Mouse (Mus musculus) liver, embryonic 13.5 days (tissue): Measurements from ENCODE around the gene Hoxb2. TPM values are rescaled to one million over a fixed set of nuclear protein-coding genes. Genes with fewer than 3 reads are reported as not detected.

Source experiments
- ATAC-seq: fragments of 200-750 bp; cut with Nextera tagmentation; 2 replicates; pipeline ENCODE4 v1.8.0; 2017; ENCODE audit warnings: low read depth, mild to moderate bottlenecking, moderate number of reproducible peaks, moderate library complexity
- DNase-seq: peaks from one replicate; pipeline ENCODE4 v3.0.0; 2022
- H3K27ac ChIP-seq: fragments of 300-500 bp; sonication (generic); 2 replicates; pipeline ENCODE4 v1.5.1; 2015; ENCODE audit warnings: moderate library complexity, mild to moderate bottlenecking, inconsistent platforms
- H3K27me3 ChIP-seq: fragments of 300-500 bp; sonication (generic); 2 replicates; pipeline ENCODE4 v1.6.1; 2015; ENCODE audit warnings: mild to moderate bottlenecking, inconsistent platforms
- H3K36me3 ChIP-seq: fragments of 300-500 bp; sonication (generic); 2 replicates; pipeline ENCODE4 v1.6.1; 2015; ENCODE audit warnings: mild to moderate bottlenecking, inconsistent platforms
- H3K4me1 ChIP-seq: fragments of 300-500 bp; sonication (generic); replicated peaks from 2 replicates; pipeline ENCODE4 v1.6.1; 2015; ENCODE audit warnings: inconsistent platforms
- H3K4me2 ChIP-seq: fragments of 300-500 bp; sonication (generic); 2 replicates; pipeline ENCODE4 v1.6.1; 2015; ENCODE audit warnings: inconsistent platforms, mild to moderate bottlenecking, moderate library complexity
- H3K4me3 ChIP-seq: fragments of 300-500 bp; sonication (generic); replicated peaks from 2 replicates; pipeline ENCODE4 v1.5.1; 2015; ENCODE audit warnings: mild to moderate bottlenecking, inconsistent platforms
- H3K9ac ChIP-seq: fragments of 300-500 bp; sonication (generic); 2 replicates; pipeline ENCODE4 v1.6.1; 2015; ENCODE audit warnings: mild to moderate bottlenecking, inconsistent platforms
- H3K9me3 ChIP-seq: fragments of 300-500 bp; sonication (generic); replicated peaks from 2 replicates; pipeline ENCODE4 v1.6.1; 2016; ENCODE audit warnings: inconsistent platforms
- whole genome bisulfite sequencing: fragments of 180-500 bp; shearing (Covaris S2); methylation state at CpG from one replicate; pipeline ENCODE4 v1.1.7; 2015; ENCODE audit not compliant: insufficient replicate concordance; 5-methylcytosine and 5-hydroxymethylcytosine counted together
- polyA plus RNA-seq: library from polyadenylated mRNA; unstranded; fragments of >200 nt; fragmentation: Nextera tagmentation; extraction: Ambion mirVana; gene quantifications from 2 replicates; pipeline ENCODE4 v1.2.1, GENCODE M21; 2015

The Hoxb2 gene
- polyA plus RNA-seq, 1 experiment from 2014 or later = 1.7 TPM

- no peaks in the 10 kb centered on the region for H3K4me1 ChIP-seq
- H3K4me3 ChIP-seq = no peak overlapping the region
- WGBS = 42% methylated on average over 22 of the region's 22 CpGs
- no peak for DNase-seq
- H3K27me3 ChIP-seq = peaks cover 96% of the 10 kb centered on the region
- 0 out of 2 replicates have a peak overlapping the region, but pooled peaks have one; percentile 13 for H3K9ac ChIP-seq
- peak overlapping the region; percentile 23; the same call in 1 of the 2 replicates for H3K4me2 ChIP-seq
- ATAC-seq = no peak
- H3K9me3 ChIP-seq = no peaks in the 10 kb centered on the region
- H3K27ac ChIP-seq = no peak overlapping the region
- H3K36me3 ChIP-seq = no peaks in the 10 kb centered on the region
These were observed 24.5 kb upstream of the Hoxb2 start for GRCm38 (mm10) chr11:96325747-96326212.

- no peak overlapping the region for H3K9ac ChIP-seq
- peaks cover 97% of the 10 kb centered on the region for H3K27me3 ChIP-seq
- no peak overlapping the region for H3K4me3 ChIP-seq
- DNase-seq (no peak), ATAC-seq (no peak)
- WGBS = 33% methylated on average over 12 of the region's 12 CpGs
- H3K27ac ChIP-seq = no peak overlapping the region
- H3K9me3 ChIP-seq = no peaks in the 10 kb centered on the region
- H3K4me1 ChIP-seq = 0 out of 2 replicates have a peak, but pooled peaks cover under 1% of the 10 kb centered on the region
- H3K4me2 ChIP-seq = no peak overlapping the region
- H3K36me3 ChIP-seq = no peaks in the 10 kb centered on the region
These were observed 23.6 kb upstream of the Hoxb2 start for GRCm38 (mm10) chr11:96326705-96327104.

GRCm38 (mm10) chr11:96327122-96327521 lies 23.2 kb upstream of the Hoxb2 start:
- no peak overlapping the region for H3K27ac ChIP-seq
- H3K27me3 ChIP-seq = peaks cover 97% of the 10 kb centered on the region
- H3K4me2 ChIP-seq = no peak overlapping the region
- 0 out of 2 replicates have a peak, but pooled peaks cover 4% of the 10 kb centered on the region for H3K4me1 ChIP-seq
- no peak for ATAC-seq
- no peak overlapping the region for H3K9ac ChIP-seq
- no peaks in the 10 kb centered on the region for H3K36me3 ChIP-seq
- WGBS = 43% methylated on average over 7 of the region's 7 CpGs
- DNase-seq = no peak
- H3K4me3 ChIP-seq = no peak overlapping the region
- no peaks in the 10 kb centered on the region for H3K9me3 ChIP-seq

- ATAC-seq = no peak
- Histone ChIP-seq H3K4me2 (no peak overlapping the region), H3K4me1 (0 out of 2 replicates have a peak, but pooled peaks cover 4% of the 10 kb centered on the region), H3K27ac (no peak overlapping the region), H3K9me3 (no peaks in the 10 kb centered on the region), H3K36me3 (no peaks in the 10 kb centered on the region), H3K4me3 (no peak overlapping the region), H3K9ac (no peak overlapping the region), H3K27me3 (peaks cover 97% of the 10 kb centered on the region)
- WGBS = 36% methylated on average over 5 of the region's 5 CpGs
- no peak for DNase-seq
These were observed 22.6 kb upstream of the Hoxb2 start for GRCm38 (mm10) chr11:96327750-96328149.

- no peak for ATAC-seq
- DNase-seq = no peak
- no peak overlapping the region for H3K27ac ChIP-seq
- H3K4me1 ChIP-seq = 0 out of 2 replicates have a peak, but pooled peaks cover 4% of the 10 kb centered on the region
- H3K4me3 ChIP-seq = no peak overlapping the region
- no peaks in the 10 kb centered on the region for H3K9me3 ChIP-seq
- H3K36me3 ChIP-seq = no peaks in the 10 kb centered on the region
- 33% methylated on average over 8 of the region's 8 CpGs for WGBS
- no peak overlapping the region for H3K4me2 ChIP-seq
- no peak overlapping the region for H3K9ac ChIP-seq
- peaks cover 97% of the 10 kb centered on the region for H3K27me3 ChIP-seq
These were observed 21.7 kb upstream of the Hoxb2 start for GRCm38 (mm10) chr11:96328605-96329004.

GRCm38 (mm10) chr11:96332105-96332504 lies 18.2 kb upstream of the Hoxb2 start:
- no peak for DNase-seq

GRCm38 (mm10) chr11:96332618-96333032 lies 17.7 kb upstream of the Hoxb2 start:
- no peak overlapping the region; the same call in 1 of the 2 replicates for H3K9ac ChIP-seq
- H3K27ac ChIP-seq = 0 out of 2 replicates have a peak overlapping the region, but pooled peaks have one; percentile 21
- WGBS = 10% methylated on average over 35 of the region's 35 CpGs
- peaks cover 98% of the 10 kb centered on the region for H3K27me3 ChIP-seq
- ATAC-seq = no peak
- peak overlapping the region; percentile 41 for H3K4me2 ChIP-seq
- peak overlapping the region; percentile 27 for H3K4me3 ChIP-seq
- H3K4me1 ChIP-seq = 0 out of 2 replicates have a peak, but pooled peaks cover 4% of the 10 kb centered on the region
- no peak for DNase-seq
- no peaks in the 10 kb centered on the region for H3K36me3 ChIP-seq
- no peaks in the 10 kb centered on the region for H3K9me3 ChIP-seq

More at GRCm38 (mm10) chr11:96332105-96332504, 18.2 kb upstream of the Hoxb2 start:
- no peak overlapping the region; the same call in 1 of the 2 replicates for H3K4me2 ChIP-seq
- H3K9ac ChIP-seq = no peak overlapping the region
- no peak for ATAC-seq
- H3K4me1 ChIP-seq = 0 out of 2 replicates have a peak, but pooled peaks cover 4% of the 10 kb centered on the region
- 10% methylated on average over 8 of the region's 8 CpGs for WGBS
- no peaks in the 10 kb centered on the region for H3K36me3 ChIP-seq
- no peaks in the 10 kb centered on the region for H3K9me3 ChIP-seq
- peaks cover 98% of the 10 kb centered on the region for H3K27me3 ChIP-seq
- no peak overlapping the region for H3K27ac ChIP-seq
- no peak overlapping the region for H3K4me3 ChIP-seq

- H3K4me3 ChIP-seq = peak overlapping the region; percentile 27; the same call in 1 of the 2 replicates
- no peaks in the 10 kb centered on the region for H3K9me3 ChIP-seq
- 0 out of 2 replicates have a peak, but pooled peaks cover 4% of the 10 kb centered on the region for H3K4me1 ChIP-seq
- H3K27ac ChIP-seq = peak overlapping the region; percentile 21; the same call in 1 of the 2 replicates
- no peak for ATAC-seq
- peak overlapping the region; percentile 41 for H3K4me2 ChIP-seq
- DNase-seq = no peak
- WGBS = 33% methylated on average over 17 of the region's 17 CpGs
- no peaks in the 10 kb centered on the region for H3K36me3 ChIP-seq
- 0 out of 2 replicates have a peak overlapping the region, but pooled peaks have one; percentile 9 for H3K9ac ChIP-seq
- peaks cover 98% of the 10 kb centered on the region for H3K27me3 ChIP-seq
These were observed 16.9 kb upstream of the Hoxb2 start for GRCm38 (mm10) chr11:96333241-96334001.

GRCm38 (mm10) chr11:96334002-96334364 lies 16.3 kb upstream of the Hoxb2 start:
- 0 out of 2 replicates have a peak overlapping the region, but pooled peaks have one; percentile 13 for H3K27ac ChIP-seq
- no peak for ATAC-seq
- H3K9ac ChIP-seq = 0 out of 2 replicates have a peak overlapping the region, but pooled peaks have one; percentile 9
- WGBS = 44% methylated on average over 2 of the region's 2 CpGs
- H3K36me3 ChIP-seq = no peaks in the 10 kb centered on the region
- no peak overlapping the region for H3K4me2 ChIP-seq
- peaks cover 98% of the 10 kb centered on the region for H3K27me3 ChIP-seq
- H3K9me3 ChIP-seq = no peaks in the 10 kb centered on the region
- H3K4me1 ChIP-seq = 0 out of 2 replicates have a peak, but pooled peaks cover 7% of the 10 kb centered on the region
- DNase-seq = no peak
- H3K4me3 ChIP-seq = no peak overlapping the region

GRCm38 (mm10) chr11:96334998-96335397 lies 15.3 kb upstream of the Hoxb2 start:
- H3K4me3 ChIP-seq = no peak overlapping the region
- WGBS = 46% methylated on average over 3 of the region's 3 CpGs
- ATAC-seq = no peak
- 0 out of 2 replicates have a peak, but pooled peaks cover 8% of the 10 kb centered on the region for H3K4me1 ChIP-seq
- no peak overlapping the region for H3K4me2 ChIP-seq
- no peaks in the 10 kb centered on the region for H3K36me3 ChIP-seq
- no peaks in the 10 kb centered on the region for H3K9me3 ChIP-seq
- no peak overlapping the region for H3K9ac ChIP-seq
- H3K27ac ChIP-seq = no peak overlapping the region
- H3K27me3 ChIP-seq = peaks cover 100% of the 10 kb centered on the region
- no peak for DNase-seq

GRCm38 (mm10) chr11:96336597-96336996 lies 13.7 kb upstream of the Hoxb2 start:
- Histone ChIP-seq H3K4me1 (0 out of 2 replicates have a peak, but pooled peaks cover 8% of the 10 kb centered on the region), H3K9ac (no peak overlapping the region), H3K27me3 (peaks cover 100% of the 10 kb centered on the region), H3K9me3 (no peaks in the 10 kb centered on the region), H3K4me3 (no peak overlapping the region), H3K4me2 (no peak overlapping the region), H3K27ac (no peak overlapping the region), H3K36me3 (no peaks in the 10 kb centered on the region)
- DNase-seq (no peak), ATAC-seq (no peak)
- WGBS = 36% methylated on average over 2 of the region's 2 CpGs
